Mouse (Mus musculus) C2C12 (cell line): ENCODE measurements around the gene Rarb.

Experiments used
- CEBPB ChIP-seq: IDR thresholded peaks from one replicate; pipeline ENCODE4 v1.6.1; 2011; ENCODE audit warnings: low read depth, mild to moderate bottlenecking, control low read depth, moderate library complexity
- CTCF ChIP-seq: IDR thresholded peaks from one replicate; pipeline ENCODE4 v1.5.1; 2011; ENCODE audit not compliant: control insufficient read depth, insufficient read depth, insufficient read length
- FOSL1 ChIP-seq: IDR thresholded peaks from one replicate; pipeline ENCODE4 v1.8.0; 2011; ENCODE audit warnings: mild to moderate bottlenecking, low read length; ENCODE audit not compliant: poor library complexity, insufficient read depth, severe bottlenecking
- MAX ChIP-seq: IDR thresholded peaks from one replicate; pipeline ENCODE4 v1.6.1; 2011; ENCODE audit warnings: mild to moderate bottlenecking, control low read depth
- MYOD1 ChIP-seq: IDR thresholded peaks from one replicate; pipeline ENCODE4 v1.6.1; 2011; ENCODE audit warnings: low read depth; ENCODE audit not compliant: control insufficient read depth, insufficient read length
- MYOG ChIP-seq: IDR thresholded peaks from one replicate; pipeline ENCODE4 v1.6.1; 2011; ENCODE audit not compliant: control insufficient read depth, insufficient read length; ENCODE audit errors: extremely low read depth
- USF1 ChIP-seq: IDR thresholded peaks from one replicate; pipeline ENCODE4 v1.6.1; 2011; ENCODE audit warnings: low read depth, mild to moderate bottlenecking, control low read depth, moderate library complexity

- TF ChIP-seq CTCF (no peak), MYOD1 (no peak), USF1 (no peak), MAX (no peak), CEBPB (no peak), FOSL1 (no peak), MYOG (no peak)
Observed at GRCm38 (mm10) chr14:16818602-16819250, at the start of gene Rarb.
